Mouse (Mus musculus): ENCODE measurements at regions not wholly inside any gene's neighbourhood (a gene's known extent, or its start where the extent isn't known, plus 50 kb on each side); places are given as distances from the start of the nearest gene placed in this dataset.

GRCm38 (mm10) chr13:47355169-47355568, 232.7 kb downstream of the Rnf144b start:
- TF ChIP-seq GABPA (IDR thresholded peaks at IDR 0.05; ENCODE audit: insufficient replicate concordance, low read depth, low read length) (no peak), IRF4 (IDR thresholded peaks at IDR 0.05; ENCODE audit: low read depth, low read length) (no peak), KAT2A (IDR thresholded peaks at IDR 0.05; ENCODE audit: insufficient replicate concordance, low read length) (no peak), MAFK (IDR thresholded peaks at IDR 0.05; ENCODE audit: insufficient replicate concordance, low read length) (no peak), TBP (conservative IDR thresholded peaks at IDR 0.05; ENCODE audit: low read depth, low read length) (no peak), E2F4 (IDR thresholded peaks at IDR 0.05; ENCODE audit: insufficient replicate concordance, low read depth, low read length) (no peak), JUND (conservative IDR thresholded peaks at IDR 0.05; ENCODE audit: low read depth, low read length) (no peak), NELFE (IDR thresholded peaks at IDR 0.05; ENCODE audit: low read depth, low read length) (no peak)
- no peak for DNase-seq (ENCODE audit: extremely low read depth)
- Histone ChIP-seq H3K36me3 (replicated peaks in 1 of 2; ENCODE audit: control insufficient read depth in 1 of 2, insufficient read depth in 1 of 2, low read length in 1 of 2) (no peaks in the 10 kb centered on the region), H3K79me2 (replicated peaks; ENCODE audit: control insufficient read depth, extremely low read depth, insufficient read depth, poor library complexity, severe bottlenecking) (no peaks in the 10 kb centered on the region), H3K27me3 (replicated peaks) (no peaks in the 10 kb centered on the region), H3K9me3 (replicated peaks; ENCODE audit: low read length) (peaks cover 59% of the 10 kb centered on the region), H3K4me2 (ENCODE audit: insufficient read depth, low read depth, poor library complexity, severe bottlenecking) (no peak overlapping the region), H3K9ac (ENCODE audit: insufficient read depth, low read depth) (no peak overlapping the region), H3K4me3 (replicated peaks in 1 of 3; ENCODE audit: low read depth in 2 of 3, low read length in 2 of 3, poor library complexity in 1 of 3) (no peak overlapping the region), H3K4me1 (ENCODE audit: control insufficient read depth in 1 of 2, insufficient read depth in 2 of 2) (no peaks in the 10 kb centered on the region), H3K27ac (ENCODE audit: insufficient read depth, low read depth) (no peak overlapping the region)
- in situ Hi-C loops (cut with MboI; ENCODE audit: low pct_ligation_motif_present, low pct_unique_long_range_greater_than_20kb, low sequenced_read_pairs), result no loop called here
- dilution Hi-C loops (cut with MboI; ENCODE audit: extremely low pct_ligation_motif_present, extremely low pct_unique_long_range_greater_than_20kb, low sequenced_read_pairs), result no loop called here

GRCm38 (mm10) chr13:47358986-47359385, 236.5 kb downstream of the Rnf144b start:
- peaks cover 64% of the 10 kb centered on the region for H3K9me3 ChIP-seq (replicated peaks; ENCODE audit: low read length)
- no peak overlapping the region for H3K4me3 ChIP-seq (replicated peaks in 1 of 3; ENCODE audit: low read depth in 2 of 3, low read length in 2 of 3, poor library complexity in 1 of 3)
- H3K27ac ChIP-seq (ENCODE audit: insufficient read depth, low read depth), result no peak overlapping the region
- H3K4me1 ChIP-seq (ENCODE audit: control insufficient read depth in 1 of 2, insufficient read depth in 2 of 2), result no peaks in the 10 kb centered on the region
- H3K36me3 ChIP-seq (replicated peaks in 1 of 2; ENCODE audit: control insufficient read depth in 1 of 2, insufficient read depth in 1 of 2, low read length in 1 of 2), result no peaks in the 10 kb centered on the region
- no peak for TF ChIP-seq NRF1 (IDR thresholded peaks at IDR 0.05; ENCODE audit: low read depth, low read length)
- TF ChIP-seq NELFE (IDR thresholded peaks at IDR 0.05; ENCODE audit: low read depth, low read length), result no peak
- no peak for TF ChIP-seq TCF12 (IDR thresholded peaks at IDR 0.05; ENCODE audit: low read depth, low read length)
- no peak for TF ChIP-seq MAZ (IDR thresholded peaks at IDR 0.05; ENCODE audit: low read depth, low read length)
- no peak for TF ChIP-seq MAFK (IDR thresholded peaks at IDR 0.05; ENCODE audit: insufficient replicate concordance, low read length)
- no peak for TF ChIP-seq SIN3A (IDR thresholded peaks at IDR 0.05; ENCODE audit: low read length)
- no peak for TF ChIP-seq JUN (IDR thresholded peaks at IDR 0.05; ENCODE audit: insufficient read depth, low read depth, low read length)
- no peak for TF ChIP-seq MEF2A (IDR thresholded peaks at IDR 0.05; ENCODE audit: borderline replicate concordance, low read depth, low read length)
- TF ChIP-seq PAX5 (IDR thresholded peaks at IDR 0.05; ENCODE audit: low read length), result no peak
- TF ChIP-seq CTCF (conservative IDR thresholded peaks at IDR 0.05 in 1 of 2, IDR thresholded peaks at IDR 0.05 in 1 of 2; ENCODE audit: low read depth in 2 of 2, low read length in 2 of 2), result no peak
- TF ChIP-seq UBTF (IDR thresholded peaks at IDR 0.05; ENCODE audit: low read depth, low read length), result no peak
- TF ChIP-seq TBP (conservative IDR thresholded peaks at IDR 0.05; ENCODE audit: low read depth, low read length), result no peak
- H3K4me2 ChIP-seq (ENCODE audit: insufficient read depth, low read depth, poor library complexity, severe bottlenecking), result no peak overlapping the region
- no peaks in the 10 kb centered on the region for H3K27me3 ChIP-seq (replicated peaks)
- H3K79me2 ChIP-seq (replicated peaks; ENCODE audit: control insufficient read depth, extremely low read depth, insufficient read depth, poor library complexity, severe bottlenecking), result no peaks in the 10 kb centered on the region
- dilution Hi-C loops (cut with MboI; ENCODE audit: extremely low pct_ligation_motif_present, extremely low pct_unique_long_range_greater_than_20kb, low sequenced_read_pairs), result no loop called here
- DNase-seq (ENCODE audit: extremely low read depth), result no peak
- no peak overlapping the region for H3K9ac ChIP-seq (ENCODE audit: insufficient read depth, low read depth)
- in situ Hi-C loops (cut with MboI; ENCODE audit: low pct_ligation_motif_present, low pct_unique_long_range_greater_than_20kb, low sequenced_read_pairs), result no loop called here
